Mouse (Mus musculus): ENCODE measurements around the gene Kng2. TPM values are rescaled to one million over a fixed set of nuclear protein-coding genes. Genes with fewer than 3 reads are reported as not detected.

Gene Kng2
- polyA plus RNA-seq (2017; shearing (Covaris generic)): not detected

DNA sequence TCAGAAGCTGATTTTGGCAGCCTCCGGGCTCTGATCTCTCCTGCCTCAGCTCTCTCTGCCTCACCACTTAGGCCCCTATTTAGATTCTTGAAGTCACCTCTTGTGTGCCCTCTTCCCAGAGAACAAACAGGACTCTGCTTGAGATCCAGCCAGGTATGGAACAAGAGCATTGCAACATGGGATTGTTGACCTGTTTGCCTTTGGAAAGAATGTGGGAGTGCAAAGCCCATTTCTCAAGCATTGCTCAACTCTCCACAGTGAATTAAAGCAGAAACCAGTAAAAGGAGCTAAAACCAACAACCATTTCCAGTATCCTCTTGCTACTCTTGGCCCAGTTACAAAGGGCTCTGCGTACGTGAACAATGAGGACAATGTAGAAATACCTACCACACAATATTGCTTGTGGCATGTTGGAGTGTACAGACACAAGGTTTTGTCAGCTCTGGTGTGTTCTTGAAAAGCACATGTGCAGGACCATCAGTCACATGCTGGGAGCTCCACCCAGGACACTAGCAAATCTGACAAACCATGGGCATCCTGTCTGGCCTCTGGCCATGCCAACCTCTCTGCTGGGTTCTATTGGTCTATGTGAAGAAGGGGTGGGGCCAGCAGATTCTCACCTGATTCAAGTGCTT, at the start of gene Kng2:
Gene Kng2 (minus strand): TSS at position 517 of the 635 bp plus-strand sequence.

DNA sequence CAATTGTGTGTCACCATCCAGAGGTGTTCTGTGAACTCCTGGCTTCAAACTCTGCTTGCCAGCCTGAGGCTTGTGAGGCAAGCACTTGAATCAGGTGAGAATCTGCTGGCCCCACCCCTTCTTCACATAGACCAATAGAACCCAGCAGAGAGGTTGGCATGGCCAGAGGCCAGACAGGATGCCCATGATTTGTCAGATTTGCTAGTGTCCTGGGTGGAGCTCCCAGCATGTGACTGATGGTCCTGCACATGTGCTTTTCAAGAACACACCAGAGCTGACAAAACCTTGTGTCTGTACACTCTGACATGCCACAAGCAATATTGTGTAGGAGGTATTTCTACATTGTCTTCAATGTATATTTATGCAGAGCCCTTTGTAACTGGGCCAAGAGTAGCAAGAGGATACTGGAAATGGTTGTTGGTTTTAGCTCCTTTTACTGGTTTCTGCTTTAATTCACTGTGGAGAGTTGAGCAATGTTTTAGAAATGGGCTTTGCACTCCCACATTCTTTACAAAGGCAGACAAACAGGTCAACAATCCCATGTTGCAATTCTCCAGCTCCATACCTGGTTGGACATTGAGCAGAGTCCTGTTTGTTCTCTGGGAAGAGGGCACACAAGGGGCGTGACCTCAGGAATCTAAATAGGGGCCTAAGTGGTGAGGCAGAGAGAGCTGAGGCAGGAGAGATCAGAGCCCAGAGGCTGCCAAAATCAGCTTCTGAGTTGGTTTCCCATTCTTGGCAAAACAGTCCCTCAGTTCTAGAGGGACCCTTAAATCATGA, 28.6 kb upstream of the Kng2 start, which contains the start of gene Kng1:
Gene Kng1 (plus strand): TSS at position 198 of the 780 bp plus-strand sequence.

DNA sequence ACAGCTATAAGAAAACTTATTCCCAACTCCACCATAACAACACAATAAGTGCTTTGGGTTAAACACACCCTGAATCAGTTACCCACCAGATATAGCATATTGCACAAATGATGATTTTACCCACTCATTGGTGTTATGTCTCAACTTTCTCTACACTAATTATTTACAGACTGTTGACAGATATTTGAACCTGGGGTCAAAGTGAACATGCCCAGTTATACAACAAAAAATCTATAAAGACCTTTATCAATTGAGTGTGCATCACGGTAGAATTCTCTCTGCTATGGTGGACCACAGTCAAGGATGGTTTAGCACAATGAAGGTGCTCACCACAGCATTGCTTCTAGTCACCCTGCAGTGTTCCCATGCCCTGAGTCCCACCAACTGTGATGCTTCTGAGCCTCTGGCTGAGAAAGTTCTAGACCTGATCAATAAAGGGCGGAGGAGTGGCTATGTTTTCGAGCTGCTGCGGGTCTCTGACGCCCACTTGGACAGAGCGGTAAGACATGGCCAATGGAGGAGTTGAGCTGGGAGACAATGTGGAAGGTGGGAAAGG, 78.4 kb downstream of the Kng2 start, which contains the start of gene Hrg:
Gene Hrg (plus strand): TSS at position 233 of the 556 bp plus-strand sequence.

Other genes with a start within 250 kb of the Kng2 start
- not detected for gene Crygs, start 217.9 kb downstream of the Kng2 start, polyA plus RNA-seq (2017; shearing (Covaris generic))
- gene Tbccd1, start 171.8 kb downstream of the Kng2 start, polyA plus RNA-seq (2017; shearing (Covaris generic)): 23.3 TPM
- 129 TPM for gene Dnajb11, start 171.6 kb downstream of the Kng2 start, polyA plus RNA-seq (2017; shearing (Covaris generic))
- gene Ahsg, start 138.2 kb downstream of the Kng2 start, polyA plus RNA-seq (2017; shearing (Covaris generic)): not detected
- not detected for gene Fetub, start 111.1 kb downstream of the Kng2 start, polyA plus RNA-seq (2017; shearing (Covaris generic))
- not detected for gene Hrg, start 78.4 kb downstream of the Kng2 start, polyA plus RNA-seq (2017; shearing (Covaris generic))
- gene Kng1, start 28.4 kb upstream of the Kng2 start, polyA plus RNA-seq (2017; shearing (Covaris generic)): not detected
- gene Eif4a2, start 78.0 kb upstream of the Kng2 start, polyA plus RNA-seq (2017; shearing (Covaris generic)): 275 TPM
- gene Rfc4, start 98.3 kb upstream of the Kng2 start, polyA plus RNA-seq (2017; shearing (Covaris generic)): 33.4 TPM
- 1.1 TPM for gene Adipoq, start 117.1 kb upstream of the Kng2 start, polyA plus RNA-seq (2017; shearing (Covaris generic))
- 101 TPM for gene St6gal1, start 195.3 kb upstream of the Kng2 start, polyA plus RNA-seq (2017; shearing (Covaris generic))